Mouse (Mus musculus) intestine, embryonic 16.5 days (tissue): ENCODE data around the gene Rnf157. TPM values are rescaled to one million over a fixed set of nuclear protein-coding genes. Genes with fewer than 3 reads are reported as not detected.

Experiments
- ATAC-seq: fragments of 200-750 bp; cut with Nextera tagmentation; 2 replicates; pipeline ENCODE4 v1.8.0; 2017; ENCODE audit warnings: moderate TSS enrichment, moderate library complexity
- H3K27ac ChIP-seq: fragments of 300-500 bp; sonication (generic); 2 replicates; pipeline ENCODE4 v1.5.1; 2014; ENCODE audit warnings: mild to moderate bottlenecking, low read length
- H3K27me3 ChIP-seq: fragments of 300-500 bp; sonication (generic); replicated peaks from 2 replicates; pipeline ENCODE4 v1.6.1; 2014; ENCODE audit warnings: low read length, control low read depth, mixed read lengths; ENCODE audit not compliant: control insufficient read depth, insufficient read depth
- H3K36me3 ChIP-seq: fragments of 300-500 bp; sonication (generic); 2 replicates; pipeline ENCODE4 v1.6.1; 2014; ENCODE audit warnings: low read length, control low read depth; ENCODE audit not compliant: control insufficient read depth, insufficient read depth
- H3K4me1 ChIP-seq: fragments of 300-500 bp; sonication (generic); 2 replicates; pipeline ENCODE4 v1.6.1; 2014; ENCODE audit warnings: low read length, control low read depth, mixed read lengths; ENCODE audit not compliant: control insufficient read depth, insufficient read depth
- H3K4me2 ChIP-seq: fragments of 300-500 bp; sonication (generic); 2 replicates; pipeline ENCODE4 v1.6.1; 2014; ENCODE audit warnings: low read depth, low read length, control low read depth
- H3K4me3 ChIP-seq: fragments of 300-500 bp; sonication (generic); 2 replicates; pipeline ENCODE4 v1.5.1; 2014; ENCODE audit warnings: mild to moderate bottlenecking, low read length
- H3K9ac ChIP-seq: fragments of 300-500 bp; sonication (generic); 2 replicates; pipeline ENCODE4 v1.6.1; 2014; ENCODE audit warnings: low read depth, low read length
- H3K9me3 ChIP-seq: fragments of 300-500 bp; sonication (generic); 2 replicates; pipeline ENCODE4 v1.6.1; 2016; ENCODE audit warnings: low read length, control low read depth; ENCODE audit not compliant: control insufficient read depth
- WGBS: fragments of 180-500 bp; shearing (Covaris S2); extraction: QIAGEN DNeasy Blood & Tissue Kit; methylation state at CpG from one replicate; pipeline ENCODE4 v1.1.7; 2014; 5-methylcytosine and 5-hydroxymethylcytosine counted together
- polyA plus RNA-seq: library from polyadenylated mRNA; unstranded; fragments of >200 nt; fragmentation: Nextera tagmentation; extraction: Ambion mirVana; gene quantifications from 2 replicates; pipeline ENCODE4 v1.2.1, GENCODE M21; 2015

Gene Rnf157
- polyA plus RNA-seq, 1 experiment from 2014 or later, result 5.2 TPM

GRCm38 (mm10) chr11:116336393-116336792, 76.4 kb downstream of the Rnf157 start:
- no peaks in the 10 kb centered on the region for H3K36me3 ChIP-seq
- H3K9ac ChIP-seq, result no peak overlapping the region
- peaks cover 15% of the 10 kb centered on the region for H3K27me3 ChIP-seq
- H3K4me1 ChIP-seq, result peaks cover 36% of the 10 kb centered on the region
- H3K9me3 ChIP-seq, result no peaks in the 10 kb centered on the region
- no peak for ATAC-seq
- 84% methylated on average over 4 of the region's 4 CpGs for WGBS
- H3K4me2 ChIP-seq, result no peak overlapping the region
- H3K27ac ChIP-seq, result no peak overlapping the region
- H3K4me3 ChIP-seq, result no peak overlapping the region

- peak; percentile 89 for ATAC-seq
- H3K27me3 ChIP-seq, result peaks cover 15% of the 10 kb centered on the region
- no peaks in the 10 kb centered on the region for H3K9me3 ChIP-seq
- no peaks in the 10 kb centered on the region for H3K36me3 ChIP-seq
- H3K4me2 ChIP-seq, result peak within 1 kb of the TSS; percentile 100
- H3K4me1 ChIP-seq, result peaks cover 36% of the 10 kb centered on the region
- peak within 1 kb of the TSS; percentile 70 for H3K4me3 ChIP-seq
- WGBS, result under 1% methylated on average over 57 of the region's 61 CpGs
- H3K9ac ChIP-seq, result peak within 1 kb of the TSS; percentile 77
- H3K27ac ChIP-seq, result peak within 1 kb of the TSS; percentile 18
Measured at GRCm38 (mm10) chr11:116335244-116336036, 77.4 kb downstream of the Rnf157 start, which contains the start of gene Foxj1. Gene Foxj1, minus strand, starts transcription at chr11:116335399.

- no peak for ATAC-seq
- Histone ChIP-seq H3K4me1 (peaks cover 40% of the 10 kb centered on the region), H3K27me3 (peaks cover 15% of the 10 kb centered on the region), H3K9me3 (no peaks in the 10 kb centered on the region), H3K9ac (peak overlapping the region; percentile 56), H3K36me3 (no peaks in the 10 kb centered on the region), H3K4me3 (peak overlapping the region; percentile 70), H3K27ac (no peak overlapping the region; the same call in 1 of the 2 replicates), H3K4me2 (peak overlapping the region; percentile 100)
- 9% methylated on average over 26 of the region's 26 CpGs for WGBS
Measured at GRCm38 (mm10) chr11:116334417-116334782, 78.4 kb downstream of the Rnf157 start.

GRCm38 (mm10) chr11:116333526-116334416, 79.1 kb downstream of the Rnf157 start:
- Histone ChIP-seq H3K27ac (no peak overlapping the region), H3K27me3 (peaks cover 15% of the 10 kb centered on the region), H3K4me3 (peak overlapping the region; percentile 70), H3K9me3 (no peaks in the 10 kb centered on the region), H3K9ac (peak overlapping the region; percentile 56), H3K4me1 (peaks cover 40% of the 10 kb centered on the region), H3K4me2 (peak overlapping the region; percentile 100), H3K36me3 (no peaks in the 10 kb centered on the region)
- WGBS, result 23% methylated on average over 31 of the region's 31 CpGs
- no peak for ATAC-seq

GRCm38 (mm10) chr11:116332983-116333270, 79.9 kb downstream of the Rnf157 start:
- Histone ChIP-seq H3K27me3 (peaks cover 15% of the 10 kb centered on the region), H3K9ac (no peak overlapping the region), H3K4me2 (no peak overlapping the region), H3K4me3 (no peak overlapping the region), H3K27ac (no peak overlapping the region), H3K4me1 (peaks cover 40% of the 10 kb centered on the region), H3K9me3 (no peaks in the 10 kb centered on the region), H3K36me3 (no peaks in the 10 kb centered on the region)
- 66% methylated on average over 3 of the region's 3 CpGs for WGBS
- no peak for ATAC-seq

- WGBS, result 34% methylated on average over 19 of the region's 19 CpGs
- peaks cover 15% of the 10 kb centered on the region for H3K27me3 ChIP-seq
- no peaks in the 10 kb centered on the region for H3K36me3 ChIP-seq
- no peak for ATAC-seq
- H3K9ac ChIP-seq, result 0 out of 2 replicates have a peak overlapping the region, but pooled peaks have one; percentile 35
- peaks cover 40% of the 10 kb centered on the region for H3K4me1 ChIP-seq
- no peak overlapping the region for H3K4me3 ChIP-seq
- H3K9me3 ChIP-seq, result no peaks in the 10 kb centered on the region
- H3K27ac ChIP-seq, result no peak overlapping the region
- H3K4me2 ChIP-seq, result no peak overlapping the region
Measured at GRCm38 (mm10) chr11:116332232-116332982, 80.4 kb downstream of the Rnf157 start.

- no peaks in the 10 kb centered on the region for H3K36me3 ChIP-seq
- no peak overlapping the region for H3K4me2 ChIP-seq
- no peak overlapping the region for H3K27ac ChIP-seq
- H3K9ac ChIP-seq, result 0 out of 2 replicates have a peak overlapping the region, but pooled peaks have one; percentile 7
- H3K4me3 ChIP-seq, result no peak overlapping the region
- H3K9me3 ChIP-seq, result no peaks in the 10 kb centered on the region
- WGBS, result 81% methylated on average over 7 of the region's 7 CpGs
- H3K4me1 ChIP-seq, result peaks cover 37% of the 10 kb centered on the region
- no peak for ATAC-seq
- peaks cover 15% of the 10 kb centered on the region for H3K27me3 ChIP-seq
Measured at GRCm38 (mm10) chr11:116330211-116330518, 82.7 kb downstream of the Rnf157 start.

GRCm38 (mm10) chr11:116329314-116330210, 83.3 kb downstream of the Rnf157 start:
- Histone ChIP-seq H3K36me3 (no peaks in the 10 kb centered on the region), H3K4me1 (peaks cover 32% of the 10 kb centered on the region), H3K27me3 (peaks cover 9% of the 10 kb centered on the region), H3K4me2 (no peak overlapping the region), H3K27ac (no peak overlapping the region), H3K9ac (peak overlapping the region; percentile 7; the same call in 1 of the 2 replicates), H3K4me3 (no peak overlapping the region), H3K9me3 (no peaks in the 10 kb centered on the region)
- ATAC-seq, result no peak
- 49% methylated on average over 18 of the region's 18 CpGs for WGBS
